Mouse (Mus musculus) lung, adult 2 months (tissue): ENCODE data around the gene Rab3a.

Experiments used
- CTCF ChIP-seq: fragments of 200-500 bp; IDR thresholded peaks from 2 replicates; pipeline ENCODE4 v1.5.1; 2011; ENCODE audit warnings: mild to moderate bottlenecking, low read length, control low read depth; ENCODE audit not compliant: insufficient read depth
- POLR2A ChIP-seq: fragments of 200-500 bp; IDR thresholded peaks from 2 replicates; pipeline ENCODE4 v1.6.1; 2011; ENCODE audit warnings: low read depth, mild to moderate bottlenecking, control low read depth, low read length, borderline replicate concordance; ENCODE audit errors: extremely low read depth

DNA sequence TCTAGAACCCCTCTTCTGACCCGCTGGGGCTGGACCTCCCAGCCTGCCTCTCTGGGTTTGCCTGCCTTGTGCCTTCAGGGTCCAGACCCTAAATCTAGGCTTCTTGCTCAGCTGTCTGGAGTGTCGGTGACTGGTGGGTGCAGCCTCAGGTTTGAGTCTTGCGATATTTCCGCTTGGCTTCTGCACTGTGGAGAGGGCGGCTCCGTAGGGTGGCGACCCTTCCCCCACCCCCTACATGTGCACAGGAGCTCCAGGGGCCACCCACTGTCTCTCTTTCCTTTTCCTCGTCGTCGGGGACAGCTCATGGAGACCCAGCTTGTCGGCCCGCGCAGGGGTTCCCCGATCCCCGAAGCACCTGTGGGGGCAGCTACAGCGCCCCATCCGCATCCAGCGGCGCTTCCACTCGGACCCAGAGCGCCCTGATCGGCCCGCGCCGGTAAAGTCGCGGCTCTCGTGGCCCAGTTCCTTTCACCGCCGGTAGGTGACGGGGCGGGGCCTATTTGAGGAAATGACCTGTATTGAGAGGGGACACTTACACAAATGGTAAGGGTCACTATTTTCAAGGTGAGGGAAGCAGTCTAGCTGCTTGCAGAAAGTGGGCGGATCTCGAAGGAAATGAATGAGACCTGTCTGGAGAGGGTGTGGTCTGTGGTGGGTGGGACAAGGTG, 24.5 kb upstream of the Rab3a start:
- TF ChIP-seq POLR2A = no peak
- TF ChIP-seq CTCF = no peak
